Mouse (Mus musculus) stomach, postnatal 0 days (tissue): ENCODE measurements around the gene Ktn1.

Experiments used
- CTCF ChIP-seq: IDR thresholded peaks from 2 replicates; pipeline ENCODE4 v1.5.1; 2016; ENCODE audit warnings: antibody characterized with exemption, low read depth, mild to moderate bottlenecking, moderate library complexity
- EP300 ChIP-seq: optimal IDR thresholded peaks from 2 replicates; pipeline ENCODE3; 2016; ENCODE audit warnings: antibody characterized with exemption

GRCm38 (mm10) chr14:47648218-47648617 lies at the start of gene Ktn1:
- TF ChIP-seq CTCF, result no peak
- no peak for TF ChIP-seq EP300
